ENCODE assay signal across 8 mouse cellular contexts in genomic region chr10:79928030-79928694, GRCm38 (mm10). TPM values are rescaled to one million over a fixed set of nuclear protein-coding genes. Genes with fewer than 3 reads are reported as not detected.
DNase-seq lines count a peak whose midpoint lies in the region; ATAC-seq lines count a peak whose summit lies in the region.

No protein-coding gene starts in this region.

- no peaks in the 10 kb centered on the region for H3K9me3 ChIP-seq in embryonic facial prominence, embryonic 11.5 days (replicated peaks; ENCODE audit: control insufficient read depth, low read length)
- no peaks in the 10 kb centered on the region for H3K9me3 ChIP-seq in intestine, embryonic 14.5 days (ENCODE audit: control insufficient read depth, low read length)
- no peaks in the 10 kb centered on the region for H3K9me3 ChIP-seq in lung, embryonic 16.5 days (ENCODE audit: control insufficient read depth, low read length)
- H3K9me3 ChIP-seq in neural tube, embryonic 15.5 days (replicated peaks), result no peaks in the 10 kb centered on the region

- no peaks in the 10 kb centered on the region; the same call in 1 of the 2 replicates for H3K36me3 ChIP-seq in embryonic facial prominence, embryonic 11.5 days (replicated peaks; ENCODE audit: control insufficient read depth, insufficient read depth, low read depth, low read length)
- peaks cover 23% of the 10 kb centered on the region for H3K36me3 ChIP-seq in intestine, embryonic 14.5 days (ENCODE audit: control insufficient read depth, insufficient read depth, low read length)
- 0 out of 2 replicates have a peak, but pooled peaks cover 6% of the 10 kb centered on the region for H3K36me3 ChIP-seq in lung, embryonic 16.5 days (ENCODE audit: control insufficient read depth, insufficient read depth, low read length)
- peaks cover 9% of the 10 kb centered on the region for H3K36me3 ChIP-seq in neural tube, embryonic 15.5 days

- H3K4me1 ChIP-seq in embryonic facial prominence, embryonic 11.5 days (ENCODE audit: control insufficient read depth, insufficient read depth, low read length), result peaks cover 18% of the 10 kb centered on the region; the same call in 1 of the 2 replicates
- H3K4me1 ChIP-seq in intestine, embryonic 14.5 days (replicated peaks; ENCODE audit: control insufficient read depth, insufficient read depth, low read length), result peaks cover 32% of the 10 kb centered on the region
- peaks cover 39% of the 10 kb centered on the region for H3K4me1 ChIP-seq in lung, embryonic 16.5 days (replicated peaks; ENCODE audit: control insufficient read depth, insufficient read depth, low read length)
- H3K4me1 ChIP-seq in neural tube, embryonic 15.5 days, result peaks cover 59% of the 10 kb centered on the region

- WGBS in embryonic facial prominence, embryonic 11.5 days, result under 1% methylated on average over 24 of the region's 29 CpGs
- under 1% methylated on average over 29 of the region's 29 CpGs for WGBS in intestine, embryonic 14.5 days
- 1% methylated on average over 29 of the region's 29 CpGs for WGBS in lung, embryonic 16.5 days
- WGBS in neural tube, embryonic 15.5 days, result under 1% methylated on average over 28 of the region's 29 CpGs

- H3K4me3 ChIP-seq in embryonic facial prominence, embryonic 11.5 days (ENCODE audit: low read depth, low read length), result peak overlapping the region; percentile 72
- H3K4me3 ChIP-seq in intestine, embryonic 14.5 days (ENCODE audit: low read depth, low read length), result peak overlapping the region; percentile 58
- peak overlapping the region; percentile 92 for H3K4me3 ChIP-seq in lung, embryonic 16.5 days (ENCODE audit: low read length)
- H3K4me3 ChIP-seq in neural tube, embryonic 15.5 days (replicated peaks), result peak overlapping the region; percentile 97

- no peak for ATAC-seq in CD4-positive, CD25-positive, alpha-beta regulatory T cell, adult 4 months
- no peak for ATAC-seq in embryonic facial prominence, embryonic 11.5 days (replicated peaks; ENCODE audit: insufficient number of reproducible peaks, low FRiP score, low TSS enrichment, low read depth)
- ATAC-seq in intestine, embryonic 14.5 days (replicated peaks; ENCODE audit: low FRiP score, low TSS enrichment, low read depth), result no peak
- ATAC-seq in lung, embryonic 16.5 days (ENCODE audit: low read depth), result no peak; the same call in 1 of the 2 replicates
- no peak for ATAC-seq in neural tube, embryonic 15.5 days (ENCODE audit: low FRiP score)

- H3K4me2 ChIP-seq in embryonic facial prominence, embryonic 11.5 days (ENCODE audit: low read depth, low read length), result peak overlapping the region; percentile 68
- H3K4me2 ChIP-seq in intestine, embryonic 14.5 days (ENCODE audit: low read length), result peak overlapping the region; percentile 88
- peak overlapping the region; percentile 95 for H3K4me2 ChIP-seq in lung, embryonic 16.5 days (ENCODE audit: low read depth, low read length)
- peak overlapping the region; percentile 88 for H3K4me2 ChIP-seq in neural tube, embryonic 15.5 days

- H3K9ac ChIP-seq in embryonic facial prominence, embryonic 11.5 days (replicated peaks; ENCODE audit: low read length), result peak overlapping the region; percentile 84
- peak overlapping the region; percentile 76 for H3K9ac ChIP-seq in intestine, embryonic 14.5 days (ENCODE audit: low read length)
- H3K9ac ChIP-seq in lung, embryonic 16.5 days (ENCODE audit: low read length), result peak overlapping the region; percentile 96
- peak overlapping the region; percentile 94 for H3K9ac ChIP-seq in neural tube, embryonic 15.5 days (replicated peaks)

- H3K27ac ChIP-seq in embryonic facial prominence, embryonic 11.5 days (replicated peaks; ENCODE audit: low read depth, low read length), result peak overlapping the region; percentile 84
- peak overlapping the region; percentile 80 for H3K27ac ChIP-seq in intestine, embryonic 14.5 days (ENCODE audit: low read depth)
- peak overlapping the region; percentile 95 for H3K27ac ChIP-seq in lung, embryonic 16.5 days (ENCODE audit: low read length)
- peak overlapping the region; percentile 94 for H3K27ac ChIP-seq in neural tube, embryonic 15.5 days (replicated peaks)

- peaks cover 2% of the 10 kb centered on the region; the same call in 1 of the 2 replicates for H3K27me3 ChIP-seq in embryonic facial prominence, embryonic 11.5 days (ENCODE audit: control insufficient read depth, insufficient read depth, low read length)
- no peaks in the 10 kb centered on the region; the same call in 1 of the 2 replicates for H3K27me3 ChIP-seq in intestine, embryonic 14.5 days (replicated peaks; ENCODE audit: control insufficient read depth, insufficient read depth, low read length)
- peaks cover under 1% of the 10 kb centered on the region; the same call in 1 of the 2 replicates for H3K27me3 ChIP-seq in lung, embryonic 16.5 days (ENCODE audit: control insufficient read depth, insufficient read depth, low read depth, low read length)
- peaks cover 8% of the 10 kb centered on the region for H3K27me3 ChIP-seq in neural tube, embryonic 15.5 days (replicated peaks)

- DNase-seq in CD4-positive, CD25-positive, alpha-beta regulatory T cell, adult 2 months (ENCODE audit: low read depth, low spot score), result peak; percentile 63
- DNase-seq in CD4-positive helper T cell, adult 2 months (ENCODE audit: low read depth, low spot score), result peak; percentile 58
- peak; percentile 61 for DNase-seq in embryonic facial prominence, embryonic 11.5 days (ENCODE audit: low spot score)
- DNase-seq in intestine, embryonic 14.5 days (ENCODE audit: low spot score), result peak; percentile 79
- DNase-seq in right cerebral cortex, postnatal 36 days (ENCODE audit: low spot score in 2 of 2), result no peak

RNA-seq across cellular contexts. Expression of gene Arid3a, which starts 1.3 kb away (rescaled TPM):
- 1 to 10 TPM; 2.7 to 3.3 TPM for polyA plus RNA-seq in CD4-positive, CD25-positive, alpha-beta regulatory T cell, adult 4 months (2017; shearing (Covaris generic))
- 5.0 and 5.2 TPM in 2 replicates for polyA plus RNA-seq in embryonic facial prominence, embryonic 11.5 days (2014; fragmentation: Nextera tagmentation; extraction: Ambion mirVana)
- polyA plus RNA-seq in intestine, embryonic 14.5 days (2014; fragmentation: Nextera tagmentation; extraction: Ambion mirVana), result 12.7 and 14.4 TPM in 2 replicates
- 4.1 and 4.8 TPM in 2 replicates for polyA plus RNA-seq in lung, embryonic 16.5 days (2015; fragmentation: Nextera tagmentation; extraction: Ambion mirVana)
- polyA plus RNA-seq in neural tube, embryonic 15.5 days (2015; fragmentation: Nextera tagmentation; extraction: Ambion mirVana), result 2.4 and 5.1 TPM in 2 replicates

RNA-seq across cellular contexts. Expression of gene R3hdm4, which starts 7.2 kb away (rescaled TPM):
- 100 to 1,000 TPM in 1 of 2 experiments, 10 to 100 TPM in 1; 93.5 to 104 TPM for polyA plus RNA-seq in CD4-positive, CD25-positive, alpha-beta regulatory T cell, adult 4 months (2017; shearing (Covaris generic))
- 116 and 122 TPM in 2 replicates for polyA plus RNA-seq in embryonic facial prominence, embryonic 11.5 days (2014; fragmentation: Nextera tagmentation; extraction: Ambion mirVana)
- 122 and 126 TPM in 2 replicates for polyA plus RNA-seq in intestine, embryonic 14.5 days (2014; fragmentation: Nextera tagmentation; extraction: Ambion mirVana)
- polyA plus RNA-seq in lung, embryonic 16.5 days (2015; fragmentation: Nextera tagmentation; extraction: Ambion mirVana), result 151 and 155 TPM in 2 replicates
- polyA plus RNA-seq in neural tube, embryonic 15.5 days (2015; fragmentation: Nextera tagmentation; extraction: Ambion mirVana), result 264 and 288 TPM in 2 replicates

RNA-seq across cellular contexts. Expression of gene Kiss1r, which starts 11.4 kb away (rescaled TPM):
- under 1 TPM in 1 of 2 experiments, not detected in 1; 0.09 TPM for polyA plus RNA-seq in CD4-positive, CD25-positive, alpha-beta regulatory T cell, adult 4 months (2017; shearing (Covaris generic))
- polyA plus RNA-seq in embryonic facial prominence, embryonic 11.5 days (2014; fragmentation: Nextera tagmentation; extraction: Ambion mirVana), result 0.48 and 0.75 TPM in 2 replicates
- 0.46 and 0.51 TPM in 2 replicates for polyA plus RNA-seq in intestine, embryonic 14.5 days (2014; fragmentation: Nextera tagmentation; extraction: Ambion mirVana)
- 1.0 and 1.1 TPM in 2 replicates for polyA plus RNA-seq in lung, embryonic 16.5 days (2015; fragmentation: Nextera tagmentation; extraction: Ambion mirVana)
- 1.8 and 2.8 TPM in 2 replicates for polyA plus RNA-seq in neural tube, embryonic 15.5 days (2015; fragmentation: Nextera tagmentation; extraction: Ambion mirVana)

RNA-seq across cellular contexts. Expression of gene Gm26602, which starts 17.5 kb away (rescaled TPM):
- not detected for polyA plus RNA-seq in CD4-positive, CD25-positive, alpha-beta regulatory T cell, adult 4 months (2017; shearing (Covaris generic))
- 4.3 and 11.5 TPM in 2 replicates for polyA plus RNA-seq in embryonic facial prominence, embryonic 11.5 days (2014; fragmentation: Nextera tagmentation; extraction: Ambion mirVana)
- not detected in 2 replicates for polyA plus RNA-seq in intestine, embryonic 14.5 days (2014; fragmentation: Nextera tagmentation; extraction: Ambion mirVana)
- polyA plus RNA-seq in lung, embryonic 16.5 days (2015; fragmentation: Nextera tagmentation; extraction: Ambion mirVana), result 12.8 TPM in 1 of 2 replicates, not detected in the other
- polyA plus RNA-seq in neural tube, embryonic 15.5 days (2015; fragmentation: Nextera tagmentation; extraction: Ambion mirVana), result 22.7 and 23.6 TPM in 2 replicates

RNA-seq across cellular contexts. Expression of gene Med16, which starts 19.4 kb away (rescaled TPM):
- polyA plus RNA-seq in CD4-positive, CD25-positive, alpha-beta regulatory T cell, adult 4 months (2017; shearing (Covaris generic)), result 1 to 10 TPM; 5.0 to 7.7 TPM
- 36.5 and 36.9 TPM in 2 replicates for polyA plus RNA-seq in embryonic facial prominence, embryonic 11.5 days (2014; fragmentation: Nextera tagmentation; extraction: Ambion mirVana)
- 42.0 and 46.3 TPM in 2 replicates for polyA plus RNA-seq in intestine, embryonic 14.5 days (2014; fragmentation: Nextera tagmentation; extraction: Ambion mirVana)
- 48.3 and 51.2 TPM in 2 replicates for polyA plus RNA-seq in lung, embryonic 16.5 days (2015; fragmentation: Nextera tagmentation; extraction: Ambion mirVana)
- 44.9 and 46.7 TPM in 2 replicates for polyA plus RNA-seq in neural tube, embryonic 15.5 days (2015; fragmentation: Nextera tagmentation; extraction: Ambion mirVana)

Comparison
In these comparisons a context has a peak if more than half of its experiments do, and no peak if none do; other contexts are left out.
1. DNase-seq: peak in CD4-positive, CD25-positive, alpha-beta regulatory T cell, adult 2 months (single experiment), CD4-positive helper T cell, adult 2 months (single experiment), embryonic facial prominence, embryonic 11.5 days (single experiment) and intestine, embryonic 14.5 days (single experiment); none in right cerebral cortex, postnatal 36 days (0 of 2).
2. Peak in every context shown above with its lines, with median percentiles within 50 percentile points of each other: H3K27ac ChIP-seq, H3K4me2 ChIP-seq, H3K4me3 ChIP-seq and H3K9ac ChIP-seq.